Mouse (Mus musculus) C2C12 (cell line): ENCODE measurements around the gene Gm28053. TPM values are rescaled to one million over a fixed set of nuclear protein-coding genes. Genes with fewer than 3 reads are reported as not detected.

Source experiments
- H3K27me3 ChIP-seq: one replicate; pipeline ENCODE4 v1.6.1; 2011; ENCODE audit not compliant: control insufficient read depth, insufficient read depth, insufficient read length
- H3K36me3 ChIP-seq: one replicate; pipeline ENCODE4 v1.6.1; 2011; ENCODE audit not compliant: control insufficient read depth, insufficient read depth
- H3K4me3 ChIP-seq: one replicate; pipeline ENCODE4 v1.5.1; 2011; ENCODE audit warnings: mild to moderate bottlenecking, control low read depth; ENCODE audit not compliant: poor library complexity, insufficient read depth, severe bottlenecking
- H3K79me2 ChIP-seq: one replicate; pipeline ENCODE4 v1.6.1; 2011; ENCODE audit not compliant: control insufficient read depth, insufficient read depth
- H3K79me3 ChIP-seq: one replicate; pipeline ENCODE4 v1.6.1; 2011; ENCODE audit warnings: low read depth, control low read depth
- H3ac ChIP-seq: one replicate; pipeline ENCODE3; 2011; ENCODE audit warnings: low read depth; ENCODE audit not compliant: control insufficient read depth, insufficient read length
- CEBPB ChIP-seq: IDR thresholded peaks from one replicate; pipeline ENCODE4 v1.6.1; 2011; ENCODE audit warnings: low read depth, mild to moderate bottlenecking, control low read depth, moderate library complexity
- CTCF ChIP-seq: IDR thresholded peaks from one replicate; pipeline ENCODE4 v1.5.1; 2011; ENCODE audit not compliant: control insufficient read depth, insufficient read depth, insufficient read length
- FOSL1 ChIP-seq: IDR thresholded peaks from one replicate; pipeline ENCODE4 v1.8.0; 2011; ENCODE audit warnings: mild to moderate bottlenecking, low read length; ENCODE audit not compliant: poor library complexity, insufficient read depth, severe bottlenecking
- MAX ChIP-seq: IDR thresholded peaks from one replicate; pipeline ENCODE4 v1.6.1; 2011; ENCODE audit warnings: mild to moderate bottlenecking, control low read depth
- MYOD1 ChIP-seq: IDR thresholded peaks from one replicate; pipeline ENCODE4 v1.6.1; 2011; ENCODE audit warnings: low read depth; ENCODE audit not compliant: control insufficient read depth, insufficient read length
- MYOG ChIP-seq: IDR thresholded peaks from one replicate; pipeline ENCODE4 v1.6.1; 2011; ENCODE audit not compliant: control insufficient read depth, insufficient read length; ENCODE audit errors: extremely low read depth
- USF1 ChIP-seq: IDR thresholded peaks from one replicate; pipeline ENCODE4 v1.6.1; 2011; ENCODE audit warnings: low read depth, mild to moderate bottlenecking, control low read depth, moderate library complexity
- polyA plus RNA-seq: library from polyadenylated mRNA; unstranded; fragments of >200 nt; fragmentation: generic; extraction: Trizol; gene quantifications from one replicate; pipeline ENCODE4 v1.2.1, GENCODE M21; 2012; ENCODE audit warnings: missing spikeins

Gene Gm28053
- polyA plus RNA-seq, 1 experiment: not detected

DNA sequence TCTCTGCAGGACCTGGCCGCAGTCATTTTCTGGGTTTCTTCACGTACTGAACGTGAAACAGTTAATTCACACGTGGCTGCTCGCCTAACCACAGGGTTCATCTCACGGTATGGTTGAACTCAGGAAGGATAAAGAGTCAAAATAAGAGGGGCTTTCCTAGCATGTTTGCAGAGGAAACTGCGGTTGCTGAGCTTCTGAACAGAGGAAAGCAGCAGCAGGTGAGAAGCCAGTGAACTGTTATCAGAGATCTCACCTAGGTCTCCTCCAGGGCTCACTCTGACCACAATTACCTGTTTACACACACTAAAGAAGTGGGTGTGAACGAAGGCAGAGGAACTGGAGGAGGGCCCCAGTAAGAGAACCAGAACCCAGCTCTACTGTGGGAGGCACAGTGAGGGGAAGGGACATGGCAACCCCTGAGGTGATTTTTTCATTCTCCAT, 14.5 kb downstream of the Gm28053 start:
- Histone ChIP-seq H3K27me3 (no peaks in the 10 kb centered on the region), H3K4me3 (no peak overlapping the region), H3K79me2 (no peaks in the 10 kb centered on the region), H3ac (no peak overlapping the region), H3K36me3 (no peaks in the 10 kb centered on the region), H3K79me3 (no peaks in the 10 kb centered on the region)
- TF ChIP-seq FOSL1 (no peak), USF1 (no peak), MYOG (no peak), CEBPB (no peak), MYOD1 (no peak), MAX (no peak), CTCF (no peak)

DNA sequence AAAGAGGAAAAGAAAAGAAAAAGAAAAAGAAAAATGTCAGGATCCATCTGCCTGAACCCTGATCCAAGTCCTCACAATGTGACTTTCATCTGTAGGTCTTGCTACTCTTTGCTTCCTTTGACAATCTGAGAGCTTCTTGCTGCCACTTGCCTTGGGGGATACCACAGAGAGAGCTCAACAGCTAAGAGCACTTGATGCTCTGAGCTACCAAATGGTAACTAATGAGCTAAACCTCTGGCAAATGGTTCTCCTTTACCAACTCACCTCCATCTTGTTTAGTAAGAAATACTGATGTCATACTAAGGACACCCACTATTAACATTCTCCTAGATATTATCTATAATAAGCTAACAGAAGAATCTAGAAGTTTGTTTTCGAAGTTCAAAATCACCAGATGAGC, 15.3 kb downstream of the Gm28053 start:
- H3K4me3 ChIP-seq: no peak overlapping the region

GRCm38 (mm10) chr6:48737053-48737452, 18.6 kb downstream of the Gm28053 start:
- no peaks in the 10 kb centered on the region for H3K36me3 ChIP-seq
- no peak for TF ChIP-seq CEBPB
- no peak for TF ChIP-seq USF1
- TF ChIP-seq FOSL1: no peak
- no peak for TF ChIP-seq MYOD1
- TF ChIP-seq MYOG: no peak
- TF ChIP-seq MAX: no peak
- no peak for TF ChIP-seq CTCF
- no peak overlapping the region for H3ac ChIP-seq

More for the DNA sequence above, 15.3 kb downstream of the Gm28053 start:
- no peaks in the 10 kb centered on the region for H3K27me3 ChIP-seq
- no peaks in the 10 kb centered on the region for H3K79me3 ChIP-seq
- H3K36me3 ChIP-seq: no peaks in the 10 kb centered on the region
- no peaks in the 10 kb centered on the region for H3K79me2 ChIP-seq
- H3ac ChIP-seq: no peak overlapping the region
- TF ChIP-seq CEBPB (no peak), FOSL1 (no peak), CTCF (no peak), MYOD1 (no peak), MAX (no peak), USF1 (no peak)

DNA sequence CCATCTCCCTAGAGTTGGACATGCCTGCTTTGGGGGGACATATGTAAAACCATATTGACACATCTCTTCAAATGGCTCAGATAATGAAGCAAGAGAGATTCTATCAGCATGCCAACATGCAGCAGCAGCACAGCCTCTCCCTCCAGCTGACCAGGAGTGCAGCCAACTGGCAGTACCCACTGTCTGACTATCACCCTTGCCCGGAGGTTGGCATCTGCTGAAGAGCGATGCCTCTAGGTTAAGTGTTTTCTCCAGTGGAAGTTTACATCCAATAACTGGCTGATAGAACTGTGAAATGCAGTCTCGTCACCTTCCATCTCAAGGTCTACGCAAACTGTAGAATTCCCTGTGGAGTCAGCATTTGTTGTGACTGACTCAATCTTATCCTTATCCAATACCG, 19.3 kb downstream of the Gm28053 start:
- Histone ChIP-seq H3ac (no peak overlapping the region), H3K27me3 (peaks cover 2% of the 10 kb centered on the region), H3K4me3 (no peak overlapping the region), H3K79me3 (no peaks in the 10 kb centered on the region), H3K79me2 (no peaks in the 10 kb centered on the region), H3K36me3 (no peaks in the 10 kb centered on the region)
- TF ChIP-seq MAX (no peak), MYOD1 (no peak), USF1 (no peak), FOSL1 (no peak), CTCF (no peak), CEBPB (no peak), MYOG (no peak)

More at GRCm38 (mm10) chr6:48737053-48737452, 18.6 kb downstream of the Gm28053 start:
- Histone ChIP-seq H3K79me2 (no peaks in the 10 kb centered on the region), H3K27me3 (no peaks in the 10 kb centered on the region), H3K4me3 (no peak overlapping the region), H3K79me3 (no peaks in the 10 kb centered on the region)

DNA sequence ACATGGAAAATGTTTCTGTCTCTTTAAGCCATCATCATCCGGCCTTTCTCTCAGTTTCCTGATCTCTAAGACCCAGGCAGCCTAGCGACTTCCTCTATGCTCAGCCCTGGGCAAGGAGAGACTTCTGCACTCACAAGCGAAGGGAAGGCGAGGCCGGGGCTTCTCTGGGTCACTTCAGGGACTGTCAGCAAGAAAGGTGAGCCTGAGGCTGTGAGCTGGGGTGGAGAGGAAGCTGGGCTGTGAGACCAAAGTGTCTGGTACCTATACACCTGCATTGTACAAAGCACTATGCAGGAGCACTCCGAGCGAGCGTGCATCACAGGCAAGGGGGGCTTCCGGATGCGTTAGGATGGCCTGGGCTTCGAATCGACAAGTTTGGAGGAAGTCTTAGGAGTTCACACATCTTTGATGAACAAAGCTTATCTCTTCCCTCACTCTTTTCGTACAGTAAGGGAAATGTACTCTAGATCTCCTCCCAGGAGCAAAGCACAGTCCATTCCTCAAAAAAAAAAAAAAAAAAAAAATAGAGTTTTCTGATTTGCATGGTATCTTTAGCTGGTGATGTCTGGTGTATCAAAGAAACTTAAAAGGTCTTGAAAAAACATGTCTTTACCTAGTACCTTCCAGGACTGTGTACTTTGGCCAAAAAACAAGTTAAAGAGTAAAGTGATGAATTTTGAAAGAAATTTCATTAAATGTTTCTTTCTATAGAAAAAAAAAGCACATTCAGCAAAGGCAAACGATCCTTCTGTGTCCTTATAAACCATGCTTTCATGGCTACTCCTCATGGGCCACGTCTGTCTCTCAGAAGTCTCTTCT, 20.8 kb downstream of the Gm28053 start, which contains the start of gene Gimap1:
Gene Gimap1 (plus strand): TSS at position 94 of the 819 bp plus-strand sequence.
- Histone ChIP-seq H3K27me3 (peaks cover 3% of the 10 kb centered on the region), H3K79me3 (no peaks in the 10 kb centered on the region), H3K36me3 (no peaks in the 10 kb centered on the region), H3ac (no peak within 1 kb of the TSS), H3K4me3 (no peak within 1 kb of the TSS), H3K79me2 (no peaks in the 10 kb centered on the region)
- TF ChIP-seq USF1 (no peak), MYOD1 (no peak), CTCF (no peak), CEBPB (no peak), MYOG (no peak), MAX (no peak), FOSL1 (no peak)
